Mouse (Mus musculus) yolk sac, embryonic 10.5 days (tissue): ENCODE data around the gene Ccdc92b.

Experiments used
- DNase-seq: peaks from one replicate; pipeline ENCODE4 v3.0.0-alpha.2; 2017; ENCODE audit warnings: low spot score

Gene Ccdc92b

GRCm38 (mm10) chr11:74611437-74611836 is 8.0 kb upstream of the Ccdc92b start:
- no peak for DNase-seq

GRCm38 (mm10) chr11:74613428-74613827 is 6.0 kb upstream of the Ccdc92b start:
- DNase-seq = no peak

- DNase-seq = no peak
These were observed 3.8 kb upstream of the Ccdc92b start for GRCm38 (mm10) chr11:74615571-74615970.

- DNase-seq = no peak
These were observed 523 bp downstream of the Ccdc92b start for GRCm38 (mm10) chr11:74619956-74620300.

- peak; percentile 15 for DNase-seq
These were observed 2.7 kb downstream of the Ccdc92b start for GRCm38 (mm10) chr11:74621974-74622669.

GRCm38 (mm10) chr11:74623693-74624092 is 4.3 kb downstream of the Ccdc92b start:
- peak; percentile 61 for DNase-seq

- no peak for DNase-seq
These were observed 5.9 kb downstream of the Ccdc92b start for GRCm38 (mm10) chr11:74625333-74625732.

- DNase-seq = no peak
These were observed 8.1 kb downstream of the Ccdc92b start for GRCm38 (mm10) chr11:74627481-74627880.

- no peak for DNase-seq
These were observed 12.7 kb downstream of the Ccdc92b start for GRCm38 (mm10) chr11:74631880-74632789.

GRCm38 (mm10) chr11:74634490-74635275 is 15.3 kb downstream of the Ccdc92b start:
- DNase-seq = peak; percentile 45

- no peak for DNase-seq
These were observed 18.1 kb downstream of the Ccdc92b start for GRCm38 (mm10) chr11:74637486-74637885.

- DNase-seq = peak; percentile 80
These were observed 18.8 kb downstream of the Ccdc92b start for GRCm38 (mm10) chr11:74637971-74638790.

GRCm38 (mm10) chr11:74638791-74639411 is 19.5 kb downstream of the Ccdc92b start:
- no peak for DNase-seq

- no peak for DNase-seq
These were observed 20.2 kb downstream of the Ccdc92b start for GRCm38 (mm10) chr11:74639628-74640027.

- no peak for DNase-seq
These were observed 28.6 kb downstream of the Ccdc92b start for GRCm38 (mm10) chr11:74647966-74648365.

- no peak for DNase-seq
These were observed 29.3 kb downstream of the Ccdc92b start for GRCm38 (mm10) chr11:74648676-74649075.

- peak; percentile 97 for DNase-seq
These were observed 29.8 kb downstream of the Ccdc92b start, which contains the start of gene Cluh for GRCm38 (mm10) chr11:74649095-74649646. Gene Cluh (plus strand): TSS chr11:74649495.

GRCm38 (mm10) chr11:74649647-74650551 is 30.5 kb downstream of the Ccdc92b start:
- peak; percentile 81 for DNase-seq

GRCm38 (mm10) chr11:74650576-74651100 is 31.2 kb downstream of the Ccdc92b start:
- no peak for DNase-seq
